Mouse (Mus musculus): Measurements from ENCODE around the gene Grk2.

The Grk2 gene

GRCm38 (mm10) chr19:4303640-4303995 is 2.4 kb downstream of the Grk2 start:
- no peak for DNase-seq (ENCODE audit: low read depth)

DNA sequence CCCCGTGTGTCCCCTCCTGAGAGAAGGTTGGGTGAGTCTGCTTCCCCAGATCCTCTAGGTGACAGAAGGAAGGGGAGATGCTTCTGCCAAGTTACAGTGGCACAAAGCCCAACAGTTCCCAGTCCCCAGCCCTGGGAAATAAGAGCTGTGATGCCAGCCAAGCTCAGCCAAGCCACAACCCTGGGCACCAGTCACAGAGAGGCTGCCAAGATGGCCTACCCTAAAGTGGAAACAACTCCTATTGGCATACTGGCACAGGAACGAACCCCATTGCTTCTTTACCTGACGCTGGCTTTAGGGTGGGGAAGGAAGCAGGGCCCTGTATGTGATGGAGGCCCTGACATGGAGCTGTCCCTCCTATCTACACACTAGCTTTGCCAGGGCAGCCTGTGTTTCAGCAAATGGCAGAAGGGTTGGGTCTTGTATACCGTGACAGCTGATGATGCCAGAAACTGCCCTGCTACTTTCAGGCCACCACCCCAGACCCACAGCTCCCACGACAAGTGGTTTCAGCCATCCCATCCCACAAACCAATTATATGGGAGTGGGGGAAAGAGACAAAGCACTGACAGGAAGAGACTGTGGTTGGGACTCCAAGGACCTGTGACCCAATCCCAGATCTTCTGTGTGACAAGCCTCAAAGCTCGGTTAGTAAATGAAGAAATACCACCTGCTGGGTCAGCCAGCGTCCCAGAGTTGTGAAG is 2.9 kb downstream of the Grk2 start:
- peak; percentile 54 for DNase-seq (ENCODE audit: low read depth)

GRCm38 (mm10) chr19:4301735-4302651 is 4.0 kb downstream of the Grk2 start:
- peak; percentile 82 for DNase-seq (ENCODE audit: low read depth)

GRCm38 (mm10) chr19:4300852-4301734 is 4.9 kb downstream of the Grk2 start:
- peak; percentile 59 for DNase-seq (ENCODE audit: low read depth)

GRCm38 (mm10) chr19:4300271-4300704 is 5.7 kb downstream of the Grk2 start:
- peak; percentile 93 for DNase-seq (ENCODE audit: low read depth)

GRCm38 (mm10) chr19:4299574-4300270 is 6.3 kb downstream of the Grk2 start:
- DNase-seq (ENCODE audit: low read depth) = peak; percentile 79

DNA sequence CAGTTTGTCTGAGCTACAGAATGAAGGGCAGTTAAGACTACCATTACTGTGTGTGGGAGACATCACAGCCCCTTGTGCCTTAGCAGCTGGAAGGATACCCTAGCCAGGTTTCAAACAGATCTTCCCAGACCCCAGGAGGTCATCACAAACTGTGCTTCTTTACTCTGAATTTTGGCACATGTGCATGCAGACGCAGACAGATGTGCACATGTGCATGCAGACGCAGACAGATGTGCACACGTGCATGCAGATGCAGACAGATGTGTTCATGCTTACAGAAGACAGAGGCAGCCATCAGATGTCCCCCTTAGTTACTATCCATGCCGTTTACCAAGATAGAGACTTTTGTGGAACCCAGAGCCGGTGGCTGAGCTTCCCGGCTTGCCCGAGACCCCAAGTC is 6.9 kb downstream of the Grk2 start:
- peak; percentile 40 for DNase-seq (ENCODE audit: low read depth)

GRCm38 (mm10) chr19:4298322-4299121 is 7.5 kb downstream of the Grk2 start:
- peak; percentile 62 for DNase-seq (ENCODE audit: low read depth)

GRCm38 (mm10) chr19:4297851-4298250 is 8.2 kb downstream of the Grk2 start:
- peak; percentile 66 for DNase-seq (ENCODE audit: low read depth)

GRCm38 (mm10) chr19:4296611-4297010 is 9.4 kb downstream of the Grk2 start:
- peak; percentile 31 for DNase-seq (ENCODE audit: low read depth)

GRCm38 (mm10) chr19:4295391-4295790 is 10.6 kb downstream of the Grk2 start:
- DNase-seq (ENCODE audit: low read depth) = peak; percentile 32

GRCm38 (mm10) chr19:4294381-4295097 is 11.5 kb downstream of the Grk2 start:
- DNase-seq (ENCODE audit: low read depth) = peak; percentile 85

GRCm38 (mm10) chr19:4291161-4291560 is 14.9 kb downstream of the Grk2 start:
- no peak for DNase-seq (ENCODE audit: low read depth)

DNA sequence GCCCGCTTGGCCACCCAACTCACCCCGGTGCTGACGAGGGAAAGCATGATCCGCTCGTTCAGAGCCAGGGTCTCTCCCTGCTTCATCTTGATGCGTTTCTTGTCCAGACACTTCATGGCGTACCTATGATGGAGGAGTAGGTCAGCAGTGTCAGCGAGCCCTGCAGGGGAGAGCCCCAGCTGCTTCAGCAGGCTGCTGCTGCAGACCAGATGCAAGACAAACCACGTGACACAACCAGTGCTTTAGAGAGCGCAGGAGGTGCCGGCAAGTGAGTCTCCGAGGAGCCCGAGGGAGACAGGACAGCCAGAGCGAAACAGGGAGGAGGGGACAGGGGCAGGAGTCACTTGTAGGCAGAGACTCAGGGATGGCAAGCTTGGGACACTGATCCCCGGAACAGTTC is 15.3 kb downstream of the Grk2 start:
- no peak for DNase-seq (ENCODE audit: low read depth)

GRCm38 (mm10) chr19:4283653-4284052 is 22.4 kb downstream of the Grk2 start:
- DNase-seq (ENCODE audit: low read depth) = peak; percentile 48

- peak; percentile 93 for DNase-seq (ENCODE audit: low read depth)
Observed at GRCm38 (mm10) chr19:4282898-4283553, 23.0 kb downstream of the Grk2 start, which contains the start of gene Ankrd13d. Gene Ankrd13d, minus strand, starts transcription at chr19:4283137.

DNA sequence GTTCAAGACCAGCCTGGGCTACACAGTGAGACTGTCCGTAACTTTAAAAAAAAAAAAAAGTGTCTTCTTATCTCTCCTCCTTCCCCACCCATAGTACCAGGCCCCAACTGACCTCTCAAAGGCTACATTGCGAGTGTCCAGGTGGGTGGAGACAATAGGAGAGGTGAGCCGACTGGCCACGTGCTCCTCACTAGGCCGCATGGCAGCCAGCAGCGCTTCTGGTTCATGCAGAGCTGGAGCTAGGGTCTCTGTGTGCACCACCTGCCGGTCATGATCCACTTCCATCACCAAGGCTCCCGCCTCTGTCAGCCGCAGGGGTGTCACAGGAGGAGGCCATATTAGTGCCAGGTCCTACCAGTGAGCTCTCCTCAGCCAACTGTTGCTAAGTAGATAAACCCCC is 25.6 kb downstream of the Grk2 start:
- DNase-seq (ENCODE audit: low read depth) = no peak

DNA sequence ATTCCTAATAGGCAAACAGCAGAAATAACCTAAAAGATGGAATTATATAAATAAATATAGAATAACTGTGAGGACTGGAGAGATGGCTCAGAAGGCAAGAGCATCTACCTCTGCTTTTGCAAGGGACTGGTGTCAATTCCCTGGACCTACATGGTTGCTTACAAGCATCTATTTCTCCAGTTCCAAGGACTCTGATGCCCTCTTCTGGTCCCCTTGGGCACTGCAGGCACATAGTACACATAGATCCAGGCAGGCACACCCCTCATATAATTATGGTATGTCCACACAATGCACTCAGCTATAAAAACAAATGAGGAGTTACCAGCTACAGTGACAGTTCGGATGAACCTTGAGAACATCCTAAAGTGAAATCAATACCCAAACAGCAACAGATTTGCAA is 26.5 kb downstream of the Grk2 start:
- peak; percentile 70 for DNase-seq (ENCODE audit: low read depth)

- no peak for DNase-seq (ENCODE audit: low read depth)
Observed at GRCm38 (mm10) chr19:4270972-4271371, 35.0 kb downstream of the Grk2 start.

Measured in induced T-regulatory cell, adult 2 months (primary cell).